Mouse (Mus musculus) liver, postnatal 0 days (tissue): ENCODE results near the gene Alg9.

ENCODE experiments used
- CTCF ChIP-seq: sonication (generic); IDR thresholded peaks from 2 replicates; pipeline ENCODE4 v1.5.1; 2016; ENCODE audit warnings: antibody characterized with exemption, low read depth
- EP300 ChIP-seq: IDR thresholded peaks from 2 replicates; pipeline ENCODE4 v1.6.1; 2016; ENCODE audit warnings: antibody characterized with exemption, low read depth, mild to moderate bottlenecking

DNA sequence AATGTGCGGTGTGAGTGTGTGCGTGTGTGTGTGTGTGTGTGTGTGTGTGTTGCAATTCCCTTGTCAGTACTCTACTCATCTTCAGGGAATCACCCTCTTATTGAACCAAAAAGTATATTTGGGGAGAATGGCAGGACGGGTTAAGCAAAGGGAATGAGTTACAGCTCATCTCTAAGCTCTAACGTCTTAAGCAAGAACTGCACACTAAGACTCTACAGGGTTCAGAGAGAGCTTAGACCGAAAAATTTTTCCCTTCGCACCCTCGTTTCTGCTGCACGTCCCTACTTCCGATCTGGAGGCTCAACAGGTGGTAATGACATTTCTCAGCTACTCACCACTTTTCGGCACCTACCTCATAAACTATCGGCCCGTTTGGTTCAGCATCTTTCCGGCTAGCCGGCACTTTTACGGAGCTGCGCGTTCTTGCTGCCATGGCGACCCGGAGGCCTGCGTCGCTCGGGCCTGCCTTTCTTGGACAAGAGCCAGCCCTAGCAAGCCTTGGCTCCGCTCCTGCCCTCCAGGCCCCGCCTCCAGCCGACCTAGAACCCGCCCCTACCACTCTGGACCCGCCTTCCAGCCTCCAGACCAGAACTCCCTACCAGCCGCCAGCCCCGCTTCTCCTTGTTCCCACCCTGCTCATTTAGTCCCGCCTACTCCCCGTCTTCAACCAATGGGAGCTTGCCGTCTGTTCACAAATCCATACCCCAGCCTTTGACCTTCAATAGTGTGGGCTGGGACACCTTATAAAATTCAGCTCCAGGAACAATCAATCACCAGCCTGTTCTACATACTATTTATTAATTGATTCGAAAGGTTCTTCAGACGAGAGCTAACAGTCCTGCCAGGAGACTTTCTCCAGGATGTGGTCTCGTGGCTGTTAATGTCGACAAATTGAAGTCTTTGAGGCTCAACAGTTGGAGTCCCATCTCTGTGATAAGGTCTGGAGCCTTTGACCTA lies 35.6 kb upstream of the Alg9 start, which contains the start of gene Dixdc1:
- TF ChIP-seq CTCF (no peak), EP300 (no peak)
